Mouse (Mus musculus): Measurements from ENCODE around the gene Pip4p1. TPM values are rescaled to one million over a fixed set of nuclear protein-coding genes. Genes with fewer than 3 reads are reported as not detected.
A peak's percentile ranks its signal among the peaks of the same experiment; 100 is the strongest.
"Not testable (repeated sequence)": the region's sequence is repeated elsewhere in the genome, so short reads cannot be mapped to it uniquely, and the experiment has no call there.

Gene Pip4p1
- 22.7 and 23.2 TPM in 2 replicates for polyA plus RNA-seq (2015; fragmentation: Nextera tagmentation; extraction: Ambion mirVana)

DNA sequence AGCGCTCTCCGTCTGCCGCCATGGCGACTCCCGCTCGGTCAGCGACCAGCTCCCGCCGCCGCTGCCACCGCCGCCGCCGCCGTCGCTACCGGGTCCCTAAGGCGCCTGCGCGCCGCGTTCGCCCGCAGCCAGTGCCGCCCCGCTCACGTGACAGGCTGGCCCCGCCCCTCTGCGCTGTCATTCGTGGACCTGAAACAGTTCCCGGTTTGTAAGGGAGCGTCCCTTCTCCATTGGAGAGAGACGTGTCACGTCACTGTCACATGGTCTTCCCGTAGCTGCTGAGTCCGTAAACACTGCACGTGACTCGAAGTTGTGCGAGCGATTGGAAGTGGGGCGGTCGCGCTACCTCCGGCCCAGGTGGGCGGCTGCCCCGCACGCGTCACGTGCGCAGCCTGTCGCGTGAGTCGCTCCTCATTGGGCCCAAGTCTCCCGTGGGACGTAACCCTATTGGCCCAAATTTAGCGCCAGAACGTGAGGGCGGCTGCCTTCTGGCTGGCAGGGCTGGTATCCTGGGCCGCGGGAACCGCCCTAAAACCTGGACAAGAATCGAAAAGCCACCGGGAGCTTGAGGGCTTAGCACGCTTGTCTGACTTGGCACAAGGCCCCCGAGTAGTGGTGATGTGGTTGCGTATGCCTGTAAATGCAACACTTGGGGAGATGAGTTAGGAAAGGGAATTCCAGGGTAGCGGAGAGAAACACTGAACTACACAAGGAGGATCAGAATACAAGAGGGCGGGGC lies at the start of gene Pip4p1, which contains the start of gene Pnp:
Gene Pip4p1, minus strand, starts transcription at position 103 of the 739 bp plus-strand sequence.
Gene Pnp, plus strand, starts transcription at position 329 of the 739 bp plus-strand sequence.
- H3K36me3 ChIP-seq = peaks cover 38% of the 10 kb centered on the region
- no peaks in the 10 kb centered on the region for H3K27me3 ChIP-seq
- H3K9ac ChIP-seq = peak within 1 kb of the TSS; percentile 97
- peak within 1 kb of the TSS; percentile 90 for H3K27ac ChIP-seq
- H3K9me3 ChIP-seq (replicated peaks) = no peaks in the 10 kb centered on the region
- peak within 1 kb of the TSS; percentile 94 for H3K4me3 ChIP-seq (replicated peaks)
- peak within 1 kb of the TSS; percentile 93 for H3K4me2 ChIP-seq
- ATAC-seq (ENCODE audit: low read depth) (peak; percentile 95), DNase-seq (peak; percentile 99)
- WGBS (ENCODE audit: insufficient replicate concordance) = under 1% methylated on average over 68 of the region's 68 CpGs
- H3K4me1 ChIP-seq (replicated peaks) = peaks cover 49% of the 10 kb centered on the region

DNA sequence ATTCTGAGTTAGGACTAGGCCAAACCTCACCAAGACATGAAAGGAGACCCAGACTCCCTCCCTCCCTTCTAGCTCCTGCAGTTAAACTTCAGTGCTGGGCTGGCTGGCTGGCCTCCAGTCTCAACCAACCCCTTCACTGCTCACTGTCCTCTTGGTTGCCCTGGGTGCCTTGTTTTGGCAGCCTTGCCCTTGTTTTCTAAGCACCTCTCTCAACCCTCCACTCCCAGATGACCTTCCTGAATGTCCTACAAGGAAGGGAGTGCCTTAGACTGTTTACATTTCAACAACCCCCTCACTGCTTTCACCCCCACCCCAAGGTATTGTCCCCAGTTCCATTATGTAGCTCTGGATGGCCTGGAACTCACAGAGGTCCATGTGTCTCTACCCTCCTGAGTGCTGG lies 49.0 kb upstream of the Pip4p1 start:
- Histone ChIP-seq H3K9ac (no peak overlapping the region), H3K4me1 (replicated peaks) (peaks cover 4% of the 10 kb centered on the region; the same call in 1 of the 2 replicates), H3K4me3 (replicated peaks) (no peak overlapping the region), H3K36me3 (no peaks in the 10 kb centered on the region), H3K27me3 (no peaks in the 10 kb centered on the region), H3K9me3 (replicated peaks) (no peaks in the 10 kb centered on the region), H3K4me2 (no peak overlapping the region), H3K27ac (no peak overlapping the region)
- no peak for ATAC-seq (ENCODE audit: low read depth)
- DNase-seq = no peak

DNA sequence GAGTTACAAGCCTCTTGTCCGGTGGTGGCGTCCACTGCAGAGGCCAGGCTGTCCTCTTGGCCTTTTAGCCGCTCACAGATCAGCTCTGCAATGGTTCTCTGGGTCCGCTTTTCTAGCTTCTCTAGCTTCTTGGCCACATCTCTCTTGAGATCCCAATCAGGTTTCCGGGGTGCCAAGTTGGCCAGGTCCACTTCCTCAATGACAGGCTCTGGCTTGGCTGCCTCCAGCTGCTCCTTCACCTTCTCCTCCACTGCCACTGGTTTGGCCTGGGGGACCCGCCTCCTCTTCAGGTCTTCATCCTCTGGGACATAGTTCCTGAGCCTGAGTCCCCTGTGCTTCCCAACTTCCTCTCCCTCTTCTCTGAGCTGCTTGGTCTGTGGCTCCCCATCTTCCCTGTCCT lies 47.8 kb upstream of the Pip4p1 start:
- DNase-seq; H3K27ac ChIP-seq; H3K9ac ChIP-seq; H3K4me3 ChIP-seq (replicated peaks); H3K27me3 ChIP-seq; ATAC-seq (ENCODE audit: low read depth); H3K4me1 ChIP-seq (replicated peaks); H3K36me3 ChIP-seq; H3K4me2 ChIP-seq; H3K9me3 ChIP-seq (replicated peaks): not testable (repeated sequence)
- 42% methylated on average over 6 of the region's 6 CpGs for WGBS (ENCODE audit: insufficient replicate concordance)

DNA sequence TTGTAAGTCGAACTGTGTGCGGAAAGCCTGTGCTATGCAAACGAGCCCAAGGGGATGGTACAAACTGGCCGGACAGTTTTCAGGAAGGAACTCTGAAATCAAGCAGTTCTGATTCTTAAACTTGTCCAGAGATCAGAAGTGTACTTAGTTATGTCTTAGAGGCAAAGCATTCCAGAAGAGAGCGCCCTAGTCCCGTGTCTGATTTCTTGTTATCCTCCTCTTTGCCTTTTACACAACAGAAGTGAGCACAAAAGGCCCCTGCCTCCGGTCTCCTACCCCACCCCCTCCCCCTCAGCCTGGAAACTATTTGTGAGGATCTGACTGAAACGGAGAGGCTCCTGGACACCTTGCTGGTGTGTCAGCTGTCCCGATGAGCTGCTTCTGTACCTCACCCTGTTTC lies 46.0 kb upstream of the Pip4p1 start:
- no peak overlapping the region for H3K9ac ChIP-seq
- H3K4me1 ChIP-seq (replicated peaks) = peaks cover 7% of the 10 kb centered on the region; the same call in 1 of the 2 replicates
- no peak overlapping the region for H3K27ac ChIP-seq
- DNase-seq (no peak), ATAC-seq (ENCODE audit: low read depth) (no peak)
- no peak overlapping the region for H3K4me3 ChIP-seq (replicated peaks)
- no peak overlapping the region for H3K4me2 ChIP-seq
- 28% methylated on average over 9 of the region's 9 CpGs for WGBS (ENCODE audit: insufficient replicate concordance)
- no peaks in the 10 kb centered on the region for H3K27me3 ChIP-seq
- H3K36me3 ChIP-seq = no peaks in the 10 kb centered on the region
- H3K9me3 ChIP-seq (replicated peaks) = no peaks in the 10 kb centered on the region

DNA sequence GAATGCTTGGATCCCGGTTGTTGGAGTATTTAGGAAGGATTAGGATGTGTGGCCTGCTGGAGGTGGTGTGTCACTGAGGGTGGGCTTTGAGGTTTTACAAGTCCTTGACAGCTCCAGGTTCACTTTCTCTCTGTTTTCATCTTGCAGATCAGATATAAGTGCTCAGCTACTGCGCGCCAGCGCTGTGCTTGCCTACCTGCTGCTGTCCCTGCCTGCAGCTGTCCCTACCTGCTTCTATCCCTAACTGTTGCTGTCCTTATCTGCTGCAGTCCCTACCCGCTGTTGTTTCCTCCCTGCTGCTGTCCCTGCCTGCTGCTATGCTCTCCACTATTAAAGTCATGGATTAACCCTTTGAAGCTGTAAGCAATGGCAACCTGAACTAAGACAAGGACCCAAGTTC lies 44.3 kb upstream of the Pip4p1 start:
- peaks cover 6% of the 10 kb centered on the region for H3K4me1 ChIP-seq (replicated peaks)
- WGBS (ENCODE audit: insufficient replicate concordance) = 49% methylated on average over 5 of the region's 5 CpGs
- no peak overlapping the region for H3K9ac ChIP-seq
- H3K4me2 ChIP-seq = no peak overlapping the region
- no peak for ATAC-seq (ENCODE audit: low read depth)
- no peak overlapping the region for H3K4me3 ChIP-seq (replicated peaks)
- no peaks in the 10 kb centered on the region for H3K36me3 ChIP-seq
- no peaks in the 10 kb centered on the region for H3K9me3 ChIP-seq (replicated peaks)
- H3K27ac ChIP-seq = no peak overlapping the region
- no peaks in the 10 kb centered on the region for H3K27me3 ChIP-seq
- no peak for DNase-seq

DNA sequence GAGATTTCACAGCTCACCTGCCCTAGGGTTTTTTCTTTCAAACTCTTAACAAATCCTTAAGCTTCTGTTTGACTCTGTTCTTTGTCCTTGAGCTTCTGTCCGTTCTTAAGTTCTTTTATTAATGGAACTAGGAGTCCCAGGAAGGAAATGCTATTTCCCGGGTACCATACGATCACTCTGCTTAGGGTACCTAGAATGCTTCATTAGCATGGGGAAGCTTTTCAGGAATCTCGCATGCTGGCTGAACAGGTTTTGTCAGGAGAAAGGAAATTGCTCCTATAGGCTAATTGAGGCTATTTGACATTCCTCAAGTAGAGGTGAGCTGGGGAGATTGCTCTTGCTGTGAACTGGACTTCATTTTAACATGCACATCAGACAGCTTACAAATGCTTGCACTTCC lies 43.0 kb upstream of the Pip4p1 start:
- H3K9ac ChIP-seq = no peak overlapping the region

DNA sequence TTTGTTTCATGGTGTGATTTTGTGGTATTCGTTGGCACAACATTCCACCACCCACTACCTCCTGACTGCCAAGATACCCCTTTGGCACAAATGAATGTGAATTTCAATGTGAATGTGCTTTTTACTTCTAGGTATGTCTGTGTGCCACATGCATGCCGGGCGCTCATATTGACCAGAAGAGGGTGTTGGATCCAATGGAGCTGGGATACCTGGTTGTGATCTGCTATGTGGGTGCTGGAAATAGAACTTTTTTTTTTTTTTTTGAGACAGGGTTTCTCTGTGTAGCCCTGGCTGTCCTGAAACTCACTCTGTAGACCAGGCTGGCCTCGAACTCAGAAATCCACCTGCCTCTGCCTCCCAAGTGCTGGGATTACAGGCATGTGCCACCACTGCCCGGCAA lies 42.4 kb upstream of the Pip4p1 start:
- H3K9me3 ChIP-seq (replicated peaks); DNase-seq; ATAC-seq (ENCODE audit: low read depth); H3K4me3 ChIP-seq (replicated peaks); H3K27ac ChIP-seq; H3K36me3 ChIP-seq; H3K4me2 ChIP-seq; H3K9ac ChIP-seq; H3K27me3 ChIP-seq: not testable (repeated sequence)
- WGBS (ENCODE audit: insufficient replicate concordance) = 72% methylated on average over 5 of the region's 5 CpGs
- H3K4me1 ChIP-seq (replicated peaks) = peaks cover 13% of the 10 kb centered on the region

More for the DNA sequence above, 43.0 kb upstream of the Pip4p1 start:
- 55% methylated on average over 4 of the region's 4 CpGs for WGBS (ENCODE audit: insufficient replicate concordance)
- ATAC-seq (ENCODE audit: low read depth) (no peak), DNase-seq (no peak)
- Histone ChIP-seq H3K9me3 (replicated peaks) (no peaks in the 10 kb centered on the region), H3K4me1 (replicated peaks) (peaks cover 13% of the 10 kb centered on the region), H3K27ac (no peak overlapping the region), H3K36me3 (no peaks in the 10 kb centered on the region), H3K27me3 (no peaks in the 10 kb centered on the region), H3K4me3 (replicated peaks) (no peak overlapping the region), H3K4me2 (no peak overlapping the region)

DNA sequence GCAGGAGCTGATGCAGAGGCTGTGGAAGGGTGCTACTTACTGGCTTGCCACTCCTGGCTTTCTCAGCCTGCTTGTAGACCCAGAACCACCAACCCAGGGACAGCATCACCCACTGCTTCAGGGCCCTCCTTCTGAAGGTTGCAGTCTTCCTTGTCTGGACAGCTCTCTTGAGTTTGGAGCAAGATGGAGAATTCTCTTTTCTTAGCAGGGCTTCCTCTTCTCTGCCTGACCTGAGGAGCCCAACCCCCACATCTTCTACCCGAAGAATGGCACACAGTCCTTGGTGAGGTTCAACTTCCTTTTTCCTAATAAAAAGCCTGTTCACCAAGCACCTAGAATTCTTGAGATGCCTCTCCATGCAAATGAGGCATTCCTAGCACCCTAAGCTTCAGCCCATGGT lies 40.2 kb upstream of the Pip4p1 start:
- Histone ChIP-seq H3K36me3 (no peaks in the 10 kb centered on the region), H3K4me1 (replicated peaks) (peaks cover 13% of the 10 kb centered on the region), H3K9ac (no peak overlapping the region), H3K4me3 (replicated peaks) (no peak overlapping the region), H3K9me3 (replicated peaks) (no peaks in the 10 kb centered on the region), H3K27me3 (no peaks in the 10 kb centered on the region), H3K4me2 (no peak overlapping the region), H3K27ac (no peak overlapping the region)
- DNase-seq (no peak), ATAC-seq (ENCODE audit: low read depth) (no peak)
- 13% methylated on average over 1 of the region's 1 CpGs for WGBS (ENCODE audit: insufficient replicate concordance)

DNA sequence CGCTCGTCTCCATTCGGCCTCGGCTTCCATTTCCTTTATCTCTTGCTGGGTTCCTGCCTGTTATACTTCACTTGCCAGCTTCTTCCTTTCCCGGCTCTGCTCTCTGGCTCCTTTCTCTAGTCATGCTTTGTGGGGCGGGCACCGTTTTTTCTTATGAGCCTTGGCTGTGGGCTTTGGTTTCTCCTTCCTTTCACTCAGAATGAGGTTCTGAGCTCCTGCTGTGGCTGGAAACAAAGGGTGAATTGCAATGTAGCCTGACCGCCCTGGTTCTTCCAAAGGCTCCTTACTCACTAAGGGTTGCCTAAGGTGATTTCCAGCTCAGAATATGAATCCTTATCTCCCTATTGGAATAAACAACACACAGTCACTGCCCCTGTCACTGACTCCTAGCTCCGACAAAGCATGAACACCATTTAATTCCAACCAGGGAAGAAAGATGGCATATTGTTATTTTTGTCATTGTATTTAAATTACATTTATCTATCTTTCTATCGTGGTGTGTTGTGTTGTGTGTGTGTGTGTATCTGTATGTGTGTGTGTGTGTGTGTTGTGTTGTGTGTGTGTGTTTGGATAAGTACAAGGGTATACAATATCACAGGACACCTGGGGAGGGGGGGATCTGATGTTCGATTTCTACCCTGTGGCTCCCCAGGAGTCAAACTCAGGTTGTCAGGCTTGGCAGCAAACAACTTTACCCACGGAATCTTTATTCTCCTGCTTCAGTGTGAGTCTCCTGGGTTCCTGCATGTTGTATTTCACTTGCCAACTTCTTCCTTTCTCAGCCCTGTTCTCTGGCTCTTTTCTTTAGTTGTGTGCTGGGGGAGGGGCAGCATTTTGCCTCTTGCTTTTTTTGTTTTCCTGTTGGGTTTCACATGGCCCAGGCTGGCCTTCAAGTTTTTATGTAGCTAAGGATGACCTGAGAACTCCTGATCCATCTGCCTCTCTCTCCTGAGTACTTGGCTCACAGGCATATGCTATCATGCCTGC lies 39.2 kb upstream of the Pip4p1 start:
- Histone ChIP-seq H3K4me2 (peak overlapping the region; percentile 17; the same call in 1 of the 2 replicates), H3K4me1 (replicated peaks) (peaks cover 13% of the 10 kb centered on the region), H3K27ac (no peak overlapping the region), H3K27me3 (no peaks in the 10 kb centered on the region), H3K9me3 (replicated peaks) (no peaks in the 10 kb centered on the region), H3K36me3 (no peaks in the 10 kb centered on the region), H3K4me3 (replicated peaks) (no peak overlapping the region), H3K9ac (no peak overlapping the region)
- WGBS (ENCODE audit: insufficient replicate concordance) = 27% methylated on average over 12 of the region's 12 CpGs
- DNase-seq = no peak
- no peak for ATAC-seq (ENCODE audit: low read depth)

DNA sequence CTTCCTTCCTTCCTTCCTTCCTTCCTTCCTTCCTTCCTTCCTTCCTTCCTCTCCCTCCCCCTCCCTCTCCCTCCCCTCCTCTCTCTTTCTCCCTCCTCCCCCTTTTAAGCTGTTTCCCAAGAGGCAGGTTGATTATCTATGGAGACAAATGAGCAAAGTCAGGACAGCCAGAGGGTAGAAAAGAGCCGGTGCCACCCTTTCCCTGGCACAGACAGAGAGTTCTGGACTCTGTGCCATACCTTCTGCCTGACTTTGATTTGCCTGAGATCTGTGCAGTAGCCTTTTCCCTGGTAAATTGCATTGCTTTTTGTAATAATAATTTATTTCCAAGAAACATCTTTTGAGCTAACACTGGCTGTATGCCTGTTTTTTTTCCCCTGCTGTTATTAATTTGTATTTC lies 38.4 kb upstream of the Pip4p1 start:
- 41% methylated on average over 1 of the region's 1 CpGs for WGBS (ENCODE audit: insufficient replicate concordance)
- DNase-seq = no peak
- H3K9me3 ChIP-seq (replicated peaks) = no peaks in the 10 kb centered on the region
- no peak overlapping the region for H3K9ac ChIP-seq
- no peak overlapping the region for H3K4me2 ChIP-seq
- no peak for ATAC-seq (ENCODE audit: low read depth)
- H3K4me3 ChIP-seq (replicated peaks) = no peak overlapping the region
- no peak overlapping the region for H3K27ac ChIP-seq
- H3K36me3 ChIP-seq = peaks cover 7% of the 10 kb centered on the region; the same call in 1 of the 2 replicates
- no peaks in the 10 kb centered on the region for H3K27me3 ChIP-seq
- peaks cover 10% of the 10 kb centered on the region for H3K4me1 ChIP-seq (replicated peaks)

DNA sequence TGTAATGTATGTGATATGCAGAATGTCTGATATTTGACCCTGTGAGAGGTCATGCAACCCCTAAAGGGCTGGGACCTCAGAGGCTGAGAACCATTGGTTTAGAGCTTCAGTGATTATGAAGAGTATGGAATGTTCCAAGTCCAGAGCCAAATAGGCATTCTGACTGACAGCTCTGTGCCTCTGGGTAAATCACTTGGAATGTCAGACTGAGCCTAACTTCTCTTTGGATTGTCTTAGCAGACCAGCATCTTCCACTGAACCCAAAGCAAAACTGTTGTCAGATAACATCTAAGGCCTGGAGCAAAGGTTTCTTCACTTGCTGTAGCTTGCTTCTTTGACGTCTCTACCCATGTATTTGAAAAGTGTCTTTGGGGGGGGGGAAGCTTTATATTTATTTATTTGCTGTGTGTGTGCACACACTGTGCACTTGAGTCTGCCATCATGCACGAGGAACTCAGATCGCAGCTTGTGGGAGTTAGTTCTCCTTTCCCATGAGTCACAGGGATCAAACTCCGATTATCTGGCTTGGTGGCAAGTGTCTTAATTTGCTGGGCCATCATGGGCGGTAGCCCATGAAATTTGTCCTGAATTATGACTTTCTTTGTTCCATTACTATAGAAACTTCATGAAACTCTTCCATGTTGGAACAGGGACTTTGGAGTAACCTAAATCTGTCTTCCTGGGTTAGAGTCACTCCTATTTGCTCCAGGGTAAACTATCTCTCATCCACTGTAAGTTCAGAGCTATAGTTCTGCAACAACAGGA lies 37.7 kb upstream of the Pip4p1 start:
- Histone ChIP-seq H3K4me1 (replicated peaks) (peaks cover 10% of the 10 kb centered on the region), H3K4me2 (no peak overlapping the region), H3K27ac (no peak overlapping the region), H3K36me3 (peaks cover 7% of the 10 kb centered on the region; the same call in 1 of the 2 replicates), H3K9ac (no peak overlapping the region), H3K4me3 (replicated peaks) (no peak overlapping the region), H3K27me3 (no peaks in the 10 kb centered on the region), H3K9me3 (replicated peaks) (no peaks in the 10 kb centered on the region)
- ATAC-seq (ENCODE audit: low read depth) (no peak), DNase-seq (no peak)
- WGBS (ENCODE audit: insufficient replicate concordance) = 58% methylated on average over 5 of the region's 5 CpGs
